Mouse (Mus musculus) E14TG2a.4 (cell line): ENCODE measurements around the gene Cyth1.
A peak's percentile ranks its signal among the peaks of the same experiment; 100 is the strongest.

Experiments used
- CTCF ChIP-seq: conservative IDR thresholded peaks from 2 replicates; pipeline ENCODE4 v1.5.1; 2014; ENCODE audit warnings: low read length
- NANOG ChIP-seq: IDR thresholded peaks from 2 replicates; pipeline ENCODE4 v1.6.1; 2014; ENCODE audit warnings: borderline replicate concordance, low read length, mixed read lengths
- POU5F1 ChIP-seq: IDR thresholded peaks from 2 replicates; pipeline ENCODE4 v1.6.1; 2014; ENCODE audit warnings: low read length, borderline replicate concordance

DNA sequence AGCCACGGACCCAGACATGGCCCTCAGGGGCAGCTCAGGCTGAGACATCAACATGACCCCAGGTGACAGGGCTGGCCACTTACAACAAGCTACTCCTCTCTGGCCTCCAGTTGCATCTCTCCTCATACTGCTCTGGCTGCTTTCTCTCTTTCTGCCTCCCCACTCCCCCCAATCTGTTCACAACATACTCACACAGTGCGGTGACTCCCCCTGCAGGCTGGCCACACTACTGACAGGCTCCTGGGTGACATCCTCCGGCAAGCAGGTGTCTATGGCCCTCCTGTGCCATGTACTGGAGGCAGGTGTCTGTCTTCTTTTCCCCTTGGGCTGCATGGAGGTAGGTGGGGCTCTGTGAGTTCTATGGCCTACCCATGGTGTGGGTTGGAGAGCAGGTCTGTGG is 49.6 kb upstream of the Cyth1 start:
- TF ChIP-seq CTCF (peak; percentile 30), NANOG (no peak), POU5F1 (no peak)
